Mouse (Mus musculus) thymus, adult 2 months (tissue): ENCODE data around the gene Tex9.

Source experiments
- CTCF ChIP-seq: fragments of 200-500 bp; IDR thresholded peaks from 2 replicates; pipeline ENCODE4 v1.5.1; 2012; ENCODE audit warnings: mild to moderate bottlenecking, control low read depth, low read length, moderate library complexity, borderline replicate concordance; ENCODE audit not compliant: control insufficient read depth, poor library complexity, insufficient read depth; ENCODE audit errors: extremely low read depth
- POLR2A ChIP-seq: fragments of 200-500 bp; IDR thresholded peaks from 2 replicates; pipeline ENCODE4 v1.6.1; 2012; ENCODE audit warnings: mild to moderate bottlenecking, low read length, control low read depth, moderate library complexity; ENCODE audit not compliant: control insufficient read depth, poor library complexity, insufficient read depth; ENCODE audit errors: extremely low read depth

DNA sequence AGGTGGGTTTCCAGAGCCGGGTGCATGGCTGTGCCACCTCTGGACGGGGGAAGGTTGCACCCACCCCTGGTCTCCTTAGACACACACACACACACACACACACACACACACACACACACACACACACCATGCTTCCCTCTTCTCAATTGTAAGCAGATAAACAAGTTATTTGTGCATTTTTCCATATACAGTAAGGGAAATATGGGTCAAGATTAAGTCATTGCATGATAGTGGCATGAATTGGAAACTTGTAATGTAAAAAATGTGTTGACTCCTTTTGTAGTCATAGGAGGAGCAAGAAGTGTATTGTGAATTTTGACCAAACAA, 41.0 kb upstream of the Tex9 start:
- no peak for TF ChIP-seq CTCF
- no peak for TF ChIP-seq POLR2A
